8 mouse cellular contexts compared by ENCODE assay signal in genomic region chr5:122850319-122851002, GRCm38 (mm10). TPM values are rescaled to one million over a fixed set of nuclear protein-coding genes. Genes with fewer than 3 reads are reported as not detected.
DNase-seq lines count a peak whose midpoint lies in the region; ATAC-seq lines count a peak whose summit lies in the region.

No protein-coding gene starts in this region.

- H3K4me3 ChIP-seq in heart, embryonic 16.5 days (ENCODE audit: low read length), result peak overlapping the region; percentile 71
- peak overlapping the region; percentile 92 for H3K4me3 ChIP-seq in stomach, embryonic 16.5 days (replicated peaks; ENCODE audit: low read length)

- no peaks in the 10 kb centered on the region for H3K36me3 ChIP-seq in heart, embryonic 16.5 days (ENCODE audit: control insufficient read depth, insufficient read depth)
- H3K36me3 ChIP-seq in stomach, embryonic 16.5 days (ENCODE audit: control insufficient read depth, insufficient read depth, low read length), result no peaks in the 10 kb centered on the region

- H3K27me3 ChIP-seq in heart, embryonic 16.5 days (ENCODE audit: control insufficient read depth, insufficient read depth, low read length), result no peaks in the 10 kb centered on the region
- H3K27me3 ChIP-seq in stomach, embryonic 16.5 days (ENCODE audit: control insufficient read depth, insufficient read depth, low read length), result no peaks in the 10 kb centered on the region

- H3K9ac ChIP-seq in heart, embryonic 16.5 days (ENCODE audit: low read length), result peak overlapping the region; percentile 91
- peak overlapping the region; percentile 90 for H3K9ac ChIP-seq in stomach, embryonic 16.5 days (ENCODE audit: low read length)

- under 1% methylated on average over 38 of the region's 38 CpGs for WGBS in heart, embryonic 16.5 days
- 1% methylated on average over 38 of the region's 38 CpGs for WGBS in stomach, embryonic 16.5 days

- peak overlapping the region; percentile 75 for H3K4me2 ChIP-seq in heart, embryonic 16.5 days (ENCODE audit: low read depth, low read length)
- peak overlapping the region; percentile 95 for H3K4me2 ChIP-seq in stomach, embryonic 16.5 days (ENCODE audit: low read depth, low read length)

- H3K4me1 ChIP-seq in heart, embryonic 16.5 days (ENCODE audit: control insufficient read depth, insufficient read depth, low read length), result peaks cover 14% of the 10 kb centered on the region
- H3K4me1 ChIP-seq in stomach, embryonic 16.5 days (ENCODE audit: control insufficient read depth, insufficient read depth, low read length), result peaks cover 15% of the 10 kb centered on the region

- ATAC-seq in heart, embryonic 16.5 days (replicated peaks; ENCODE audit: extremely low read depth, insufficient read depth, low FRiP score), result peak; percentile 68
- ATAC-seq in stomach, embryonic 16.5 days (ENCODE audit: insufficient read depth, low FRiP score), result peak; percentile 61

- peak overlapping the region; percentile 90 for H3K27ac ChIP-seq in heart, embryonic 16.5 days (ENCODE audit: low read length)
- H3K27ac ChIP-seq in stomach, embryonic 16.5 days (ENCODE audit: low read length), result peak overlapping the region; percentile 90

- H3K9me3 ChIP-seq in heart, embryonic 16.5 days (replicated peaks; ENCODE audit: control insufficient read depth, low read length), result no peaks in the 10 kb centered on the region
- H3K9me3 ChIP-seq in stomach, embryonic 16.5 days (replicated peaks; ENCODE audit: control insufficient read depth, low read length), result no peaks in the 10 kb centered on the region

- peak; percentile 83 for DNase-seq in embryo, embryonic 10.5 days (ENCODE audit: low spot score)
- DNase-seq in embryo, embryonic 10 days (ENCODE audit: low spot score), result no peak
- DNase-seq in 3T3-L1 (ENCODE audit: low read depth, low spot score), result peak; percentile 52
- DNase-seq in cerebellum, postnatal 14 days, result peak; percentile 45 to 48
- peak; percentile 24 for DNase-seq in left cerebral cortex, adult 11 months (ENCODE audit: low spot score)
- DNase-seq in lung, postnatal 36 days, result peak; percentile 6

RNA-seq across cellular contexts. Expression of gene Rnf34, which starts 0.6 kb away (rescaled TPM):
- 32.6 and 35.9 TPM in 2 replicates for polyA plus RNA-seq in heart, embryonic 16.5 days (2015; fragmentation: Nextera tagmentation; extraction: Ambion mirVana)
- 30.8 and 33.6 TPM in 2 replicates for polyA plus RNA-seq in stomach, embryonic 16.5 days (2015; fragmentation: Nextera tagmentation; extraction: Ambion mirVana)

RNA-seq across cellular contexts. Expression of gene Anapc5, which starts 29.3 kb away (rescaled TPM):
- polyA plus RNA-seq in heart, embryonic 16.5 days (2015; fragmentation: Nextera tagmentation; extraction: Ambion mirVana), result 327 and 339 TPM in 2 replicates
- 380 and 385 TPM in 2 replicates for polyA plus RNA-seq in stomach, embryonic 16.5 days (2015; fragmentation: Nextera tagmentation; extraction: Ambion mirVana)
